Mouse (Mus musculus) right cerebral cortex, postnatal 25 days (tissue): ENCODE measurements around the gene Pim1.
"Not testable (repeated sequence)": the region's sequence is repeated elsewhere in the genome, so short reads cannot be mapped to it uniquely, and the experiment has no call there.

ENCODE experiments used
- DNase-seq: peaks from one replicate; pipeline ENCODE4 v3.0.0; 2022

Pim1 gene

DNA sequence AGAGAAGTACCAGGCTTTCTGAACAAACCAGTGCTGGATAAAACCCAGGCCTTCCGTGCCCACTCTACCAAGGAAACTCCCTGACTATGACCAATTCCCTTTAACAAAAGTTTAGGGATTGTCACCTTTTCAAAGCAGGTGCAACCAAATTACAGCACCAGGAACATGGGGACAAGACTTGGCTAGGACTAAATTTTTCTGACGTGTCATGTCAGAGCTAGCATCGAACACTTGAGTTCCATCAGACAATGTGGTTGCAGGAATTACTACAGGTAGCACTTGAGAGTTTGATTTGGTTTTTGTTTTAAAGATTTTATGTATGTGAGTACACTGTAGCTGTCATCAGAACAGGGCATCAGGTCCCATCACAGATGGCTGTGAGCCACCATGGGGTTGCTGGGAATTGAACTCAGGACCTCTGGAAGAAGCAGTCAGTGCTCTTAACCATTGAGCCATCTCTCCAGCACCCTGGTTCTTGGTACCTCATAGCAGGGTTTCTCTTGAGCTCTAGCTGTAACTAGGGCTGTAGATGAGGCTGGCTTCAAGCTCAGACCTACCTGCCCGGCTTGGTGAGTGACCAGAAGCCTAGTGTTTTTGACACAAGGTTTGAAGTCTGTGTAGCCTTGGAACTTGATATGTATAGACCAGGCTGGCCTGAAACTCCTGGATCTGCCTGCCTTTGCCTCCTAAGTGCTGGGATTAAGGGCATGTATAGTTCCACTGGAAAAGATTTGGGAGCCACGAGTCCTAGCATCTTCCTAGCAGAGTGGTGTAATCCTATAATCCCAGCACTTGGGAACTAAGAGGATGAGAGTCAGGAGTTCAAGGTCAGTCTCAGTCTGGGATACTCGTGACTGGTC lies 5.9 kb downstream of the Pim1 start:
- DNase-seq, result no peak

DNA sequence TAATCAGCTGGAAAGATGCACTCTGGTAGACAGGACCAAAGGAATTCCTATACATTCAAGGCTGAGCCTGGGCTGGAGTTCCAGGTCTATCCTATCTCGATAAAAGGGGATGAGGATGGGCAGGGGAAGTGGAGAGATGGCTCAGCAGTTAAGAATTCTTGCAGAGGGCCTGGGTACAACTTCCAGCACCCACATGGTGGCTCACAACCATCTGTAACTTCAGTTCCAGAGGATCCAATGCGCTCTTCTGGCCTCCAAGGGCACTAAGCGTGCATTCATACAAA lies 6.5 kb downstream of the Pim1 start:
- no peak for DNase-seq

DNA sequence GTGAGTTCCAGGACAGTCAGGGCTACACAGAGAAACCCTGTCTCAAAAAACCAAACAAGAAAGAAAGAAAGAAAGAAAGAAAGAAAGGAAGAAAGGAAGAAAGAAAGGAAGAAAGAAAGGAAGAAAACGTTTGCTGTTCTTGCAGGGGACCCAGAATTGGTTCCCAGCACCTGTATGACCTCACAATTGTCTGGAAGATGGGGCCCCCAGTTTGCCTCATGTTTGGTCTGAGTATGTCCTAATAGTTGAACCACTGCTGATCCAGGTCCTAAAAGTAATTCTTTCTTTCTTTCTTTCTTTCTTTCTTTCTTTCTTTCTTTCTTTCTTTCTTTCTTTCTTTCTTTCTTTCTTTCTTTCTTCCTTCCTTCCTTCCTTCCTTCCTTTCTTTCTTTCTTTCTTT lies 6.9 kb downstream of the Pim1 start:
- DNase-seq, result not testable (repeated sequence)

DNA sequence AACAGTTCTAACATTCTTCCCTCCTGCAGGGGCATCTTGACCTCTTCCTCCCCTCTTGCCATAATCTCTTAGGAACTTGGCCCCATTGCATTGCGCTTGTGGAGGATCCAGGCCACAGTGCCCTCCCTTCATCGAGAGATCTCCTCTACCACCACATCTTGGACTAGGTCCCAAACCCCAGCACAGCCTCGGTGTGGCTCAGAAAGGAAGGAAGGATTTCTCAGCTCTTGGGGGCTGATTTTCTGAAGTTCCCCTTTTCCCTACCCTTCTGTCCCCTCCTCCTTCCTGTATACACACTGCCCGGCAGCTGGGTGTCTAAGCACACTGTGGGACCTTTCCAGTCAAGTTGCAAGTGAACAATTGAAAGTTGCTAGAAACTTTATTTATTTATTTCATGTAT lies 7.5 kb downstream of the Pim1 start:
- DNase-seq, result no peak

DNA sequence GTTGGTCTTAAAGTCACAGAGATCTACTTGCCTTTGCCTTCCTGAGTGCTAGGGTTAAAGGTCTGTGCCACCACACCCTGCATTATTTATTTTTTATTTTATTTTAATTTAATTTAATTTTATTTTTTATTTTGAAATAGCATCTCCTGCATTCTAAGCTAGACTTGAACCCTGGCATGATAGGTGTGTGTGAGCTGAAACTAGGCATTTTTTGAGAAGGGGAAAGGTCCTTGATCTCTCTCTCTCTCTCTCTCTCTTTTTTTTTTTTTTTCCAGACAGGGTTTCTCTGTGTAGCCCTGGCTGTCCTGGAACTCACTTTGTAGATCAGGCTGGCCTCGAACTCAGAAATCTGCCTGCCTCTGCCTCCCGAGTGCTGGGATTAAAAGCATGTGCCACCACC lies 8.4 kb downstream of the Pim1 start:
- DNase-seq, result not testable (repeated sequence)

DNA sequence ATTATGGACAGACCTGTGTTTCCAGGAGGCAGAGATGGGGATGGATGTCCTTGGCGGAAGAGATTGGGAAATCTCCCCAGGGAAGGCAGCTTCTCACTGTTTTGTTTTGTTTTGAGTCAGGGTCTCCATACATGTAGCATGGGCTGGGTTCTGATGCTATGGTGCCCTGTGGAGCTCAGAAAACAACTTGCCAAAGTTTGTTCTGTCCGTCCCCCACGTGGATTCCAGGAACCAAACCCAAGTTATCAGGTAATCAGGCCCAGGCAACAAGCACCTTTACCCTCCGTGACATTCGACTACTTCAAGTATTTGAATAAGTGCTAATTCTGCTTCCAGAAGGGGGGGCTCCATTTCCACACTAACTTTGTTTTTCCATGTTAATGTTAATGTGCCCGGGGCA lies 9.0 kb downstream of the Pim1 start:
- DNase-seq, result no peak

DNA sequence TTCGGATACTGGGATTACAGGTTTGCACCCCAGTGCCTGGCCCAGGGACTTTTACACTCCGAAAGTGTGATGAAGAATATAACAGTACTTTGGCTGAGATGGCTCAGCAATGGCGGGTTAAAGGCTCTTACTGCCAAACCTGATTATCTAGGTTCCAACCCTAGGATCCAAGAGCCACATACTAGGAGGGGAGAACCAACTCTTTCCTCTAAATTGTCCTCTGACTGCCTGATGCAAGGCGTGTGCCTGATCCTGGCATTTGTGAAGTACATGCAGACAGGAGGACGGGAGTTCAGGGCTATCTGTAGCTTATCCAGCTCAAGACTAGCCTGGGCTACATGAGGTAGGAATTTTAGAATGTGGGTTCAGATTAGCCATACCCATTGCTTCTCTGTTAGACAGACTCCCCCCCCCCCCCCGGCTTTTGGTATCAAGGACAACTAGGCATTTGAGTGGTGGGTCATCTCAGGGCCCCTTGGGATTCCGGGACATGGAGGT lies 9.7 kb downstream of the Pim1 start:
- DNase-seq, result no peak

DNA sequence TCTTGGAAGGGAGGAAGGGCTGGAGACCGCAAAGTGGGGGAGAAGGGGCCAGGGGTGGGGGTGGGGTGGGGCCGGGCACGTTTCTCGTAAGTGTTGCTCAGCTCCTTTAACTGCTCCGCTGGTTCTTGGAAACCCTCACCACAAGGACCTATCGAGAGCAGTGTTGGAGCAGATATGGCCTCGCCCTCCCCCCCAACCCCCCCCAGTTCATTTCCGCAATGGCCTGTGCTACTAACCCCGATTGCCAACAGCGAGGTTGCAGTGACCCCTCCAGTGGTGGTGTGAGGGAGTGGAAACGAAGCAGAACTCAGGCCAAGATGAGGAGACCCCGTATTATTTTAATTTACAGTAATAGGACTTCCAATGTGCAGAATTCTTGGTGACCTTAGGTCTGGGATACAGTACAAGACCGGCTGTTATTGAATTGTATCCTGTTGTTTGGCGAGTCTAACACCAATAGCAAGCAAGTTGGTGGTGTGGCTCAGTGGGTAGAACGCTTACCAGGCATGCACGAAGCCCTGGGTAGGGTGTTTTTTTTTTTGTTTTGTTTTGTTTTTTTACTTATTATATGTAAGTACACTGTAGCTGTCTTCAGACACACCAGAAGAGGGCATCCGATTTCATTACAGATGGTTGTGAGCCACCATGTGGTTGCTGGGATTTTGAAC lies 10.4 kb downstream of the Pim1 start:
- no peak for DNase-seq

DNA sequence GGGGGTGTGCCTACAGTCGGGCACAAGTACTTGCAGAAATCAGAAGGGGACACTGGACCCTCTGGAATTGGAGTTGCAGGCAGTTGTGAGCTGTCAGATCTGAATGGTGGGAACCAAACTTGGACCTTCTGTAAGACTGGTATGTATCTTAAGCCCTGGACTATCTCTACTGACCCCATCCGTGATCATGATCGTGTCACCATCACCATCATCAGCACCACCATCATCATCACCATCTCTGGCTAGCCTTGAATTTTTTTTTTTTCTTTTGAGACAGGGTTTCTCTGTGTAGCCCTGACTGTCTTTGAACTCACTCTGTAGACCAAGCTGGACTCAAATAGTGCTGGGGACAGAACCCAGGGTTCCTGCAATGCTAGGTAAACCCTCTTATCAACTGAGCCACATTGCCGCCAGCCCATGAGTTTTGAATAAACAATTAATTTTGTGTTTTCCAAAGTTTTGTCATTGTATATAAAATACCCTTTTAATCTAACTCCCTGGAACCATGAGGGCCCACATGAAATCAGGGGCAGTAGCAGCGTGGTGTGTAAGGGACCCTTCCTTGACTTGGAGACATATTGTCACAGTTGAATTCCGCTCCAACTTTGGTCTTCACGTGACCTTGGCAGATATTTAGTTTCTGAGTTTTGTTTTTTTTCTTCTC lies 11.6 kb downstream of the Pim1 start:
- no peak for DNase-seq

DNA sequence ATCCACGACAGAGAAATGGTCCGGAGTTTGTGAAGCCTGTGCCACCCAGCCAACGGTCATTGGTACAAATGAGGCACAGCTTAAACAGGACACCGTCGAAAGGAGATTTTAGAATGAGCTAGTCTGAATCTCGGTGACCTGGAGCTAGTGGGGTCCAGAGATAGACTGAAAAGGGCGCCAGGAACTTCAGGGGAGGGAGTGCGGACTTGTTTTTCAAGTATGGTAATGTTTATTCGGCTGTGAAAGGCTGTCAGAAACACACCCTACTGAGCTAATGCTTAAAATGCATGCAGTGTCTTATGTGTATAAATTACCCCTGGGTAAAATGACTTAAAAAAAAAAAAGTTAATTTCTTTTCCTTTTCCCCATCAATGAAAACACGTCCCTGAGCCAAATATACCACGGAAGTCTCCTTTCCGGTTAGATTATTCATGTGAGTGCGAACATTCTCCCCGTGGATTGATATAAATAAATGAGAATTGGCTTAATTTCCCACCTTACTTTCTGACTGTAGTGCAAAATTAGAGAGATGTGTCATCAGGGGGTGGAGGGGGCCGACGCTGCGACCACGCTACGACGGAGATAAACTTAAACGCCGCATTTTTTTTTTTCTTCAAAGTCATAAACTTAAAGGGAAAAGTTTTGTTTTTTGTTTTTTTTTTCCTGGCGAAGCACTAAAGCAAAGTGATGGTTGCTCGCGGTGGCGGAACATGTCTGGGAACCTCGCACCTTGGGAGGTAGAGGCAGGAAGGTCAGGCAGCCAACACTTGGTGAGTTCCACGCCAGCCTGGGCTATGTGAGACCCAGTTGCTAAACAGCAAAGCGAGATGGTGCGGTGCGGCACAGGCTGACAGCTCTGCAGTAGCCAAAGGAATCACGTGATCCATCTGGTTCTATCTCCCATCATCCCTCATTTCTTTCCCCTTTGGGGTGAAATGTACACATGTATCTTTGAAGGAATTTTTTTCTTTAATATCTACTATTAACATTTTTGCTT lies 12.4 kb downstream of the Pim1 start:
- no peak for DNase-seq

DNA sequence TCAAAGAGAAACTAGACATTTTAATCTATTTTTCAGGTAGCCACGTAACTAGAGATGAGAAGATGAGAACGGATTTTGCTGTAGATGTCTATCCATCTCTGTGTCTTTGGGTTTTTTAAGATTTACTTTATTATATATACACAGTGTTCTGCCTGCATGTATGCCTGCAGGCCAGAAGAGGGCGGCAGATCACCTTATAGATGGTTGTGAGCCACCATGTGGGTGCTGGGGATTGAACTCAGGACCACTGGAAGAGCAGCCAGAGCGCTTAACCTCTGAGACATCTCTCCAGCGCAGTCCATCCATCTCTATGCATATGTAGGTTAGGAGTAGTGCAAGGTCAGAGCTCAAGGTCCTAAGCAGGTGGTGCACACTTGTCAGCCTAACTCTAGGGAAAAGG lies 13.1 kb downstream of the Pim1 start:
- no peak for DNase-seq

DNA sequence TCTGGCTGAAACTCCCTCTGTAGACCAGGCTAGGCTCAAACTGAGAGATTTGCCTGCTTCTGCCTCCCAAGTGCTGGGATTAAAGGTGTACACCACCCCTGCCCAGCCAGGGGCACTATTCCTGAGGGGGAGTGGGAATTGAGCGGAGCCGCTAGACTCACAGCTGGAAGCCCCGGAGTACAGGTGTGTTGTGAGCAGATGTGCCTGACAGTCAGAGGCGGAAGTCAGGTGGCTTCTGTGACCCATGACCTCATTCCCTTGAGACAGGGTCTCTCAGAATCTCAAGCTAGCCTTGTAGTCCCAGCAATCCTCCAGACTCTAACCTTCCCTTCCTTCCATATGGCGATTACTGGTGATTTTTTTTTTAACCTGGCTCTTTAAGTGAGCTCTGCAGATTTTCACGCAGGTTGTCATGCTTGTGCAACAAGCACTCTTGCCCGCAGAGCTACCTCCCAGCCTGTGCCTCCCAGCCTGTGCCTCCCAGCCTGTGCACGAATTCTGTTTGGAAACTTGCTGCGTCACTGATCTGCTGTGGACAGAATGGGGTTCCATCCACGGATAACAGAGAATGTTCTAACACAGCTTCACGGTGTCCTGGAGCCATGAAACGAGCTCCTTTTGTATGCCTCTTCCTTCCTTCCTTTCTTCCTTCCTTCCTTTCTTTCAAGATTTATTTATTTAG lies 18.5 kb downstream of the Pim1 start:
- no peak for DNase-seq

DNA sequence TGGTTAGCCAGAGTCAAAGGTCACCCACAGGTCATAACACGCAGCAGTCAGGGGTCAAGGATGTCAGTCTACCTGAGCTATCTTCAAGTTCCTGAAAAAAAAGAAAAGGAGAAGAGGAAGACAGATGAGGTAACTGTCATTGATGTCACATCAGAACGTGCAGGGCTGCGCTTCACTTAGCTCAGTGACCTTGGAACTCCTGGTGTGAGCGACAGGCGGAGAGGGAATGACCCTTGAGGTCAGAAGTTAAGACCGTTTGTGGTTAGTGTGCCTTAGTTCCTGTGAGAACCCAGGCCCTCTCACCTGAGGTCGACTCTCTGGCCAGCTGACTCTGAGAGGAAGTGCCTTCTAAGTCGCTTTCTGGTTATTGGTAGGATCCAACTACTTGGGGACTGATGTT lies 20.1 kb downstream of the Pim1 start:
- no peak for DNase-seq

DNA sequence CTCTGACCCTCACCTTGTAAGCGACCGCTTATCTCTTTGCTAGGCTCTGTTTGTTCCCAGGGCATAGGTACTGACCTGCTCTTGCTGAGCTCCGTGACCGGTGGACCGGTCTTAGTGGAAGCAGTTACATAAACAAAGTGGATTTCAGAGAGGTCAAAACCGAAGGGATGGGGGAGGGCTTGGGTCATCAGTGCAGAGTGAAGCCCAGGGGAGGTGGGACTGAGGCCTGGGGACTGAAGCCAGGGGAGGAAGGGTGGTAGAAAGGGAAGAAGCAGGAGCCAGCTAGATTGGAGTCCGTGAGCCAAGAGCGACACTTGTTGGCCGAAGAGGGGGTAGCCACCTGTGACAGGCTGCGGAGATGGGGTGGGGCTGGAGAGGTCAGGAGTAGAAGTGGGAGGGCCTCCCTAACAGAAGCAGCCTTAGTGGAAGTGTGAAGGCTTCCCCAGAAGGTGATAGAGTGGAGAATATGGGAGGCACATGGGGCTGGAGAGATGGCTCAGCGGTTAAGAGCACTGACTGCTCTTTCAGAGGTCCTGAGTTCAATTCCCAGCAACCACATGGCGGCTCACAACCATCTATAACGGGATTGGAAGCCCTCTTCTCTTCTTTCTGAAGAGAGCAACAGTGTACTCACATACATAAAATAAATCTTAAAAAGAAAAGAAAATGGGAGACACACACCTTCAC lies 22.6 kb downstream of the Pim1 start:
- no peak for DNase-seq

DNA sequence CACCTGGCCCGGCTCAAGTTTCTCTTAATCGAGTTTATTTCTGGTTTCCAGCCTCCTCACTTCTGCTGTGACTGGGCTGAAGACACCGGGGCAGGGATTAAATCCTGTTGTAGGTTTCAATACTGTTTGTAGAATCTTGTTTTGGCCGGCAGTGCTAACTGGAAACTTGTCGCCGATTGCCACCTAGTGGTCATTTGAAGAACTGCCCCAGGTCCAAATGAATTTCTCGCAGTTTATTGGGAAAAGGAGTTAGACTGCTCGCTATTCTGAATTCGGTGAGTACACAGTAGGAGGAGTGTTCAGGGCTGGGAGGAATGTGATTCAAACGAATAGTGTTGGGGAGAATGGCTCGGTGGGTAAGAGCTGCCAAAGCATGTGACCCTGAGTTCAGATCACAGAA lies 23.9 kb downstream of the Pim1 start:
- DNase-seq, result peak; percentile 71

DNA sequence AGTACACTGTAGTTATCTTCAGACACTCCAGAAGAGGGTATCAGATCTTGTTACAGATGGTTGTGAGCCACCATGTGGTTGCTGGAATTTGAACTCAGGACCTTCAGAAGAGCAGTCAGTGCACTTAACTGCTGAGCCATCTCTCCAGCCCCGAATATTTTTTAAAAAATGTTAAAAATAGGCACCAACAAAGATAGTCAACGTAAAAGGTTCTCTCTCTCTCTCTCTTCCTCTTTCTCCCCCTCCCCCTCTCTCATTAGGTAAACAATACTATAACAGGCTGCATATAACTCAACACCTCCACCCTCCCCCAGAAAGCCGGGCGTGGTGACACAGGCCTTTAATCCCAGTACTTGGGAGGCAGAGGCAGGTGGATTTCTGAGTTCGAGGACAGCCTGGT lies 28.1 kb downstream of the Pim1 start:
- not testable (repeated sequence) for DNase-seq

DNA sequence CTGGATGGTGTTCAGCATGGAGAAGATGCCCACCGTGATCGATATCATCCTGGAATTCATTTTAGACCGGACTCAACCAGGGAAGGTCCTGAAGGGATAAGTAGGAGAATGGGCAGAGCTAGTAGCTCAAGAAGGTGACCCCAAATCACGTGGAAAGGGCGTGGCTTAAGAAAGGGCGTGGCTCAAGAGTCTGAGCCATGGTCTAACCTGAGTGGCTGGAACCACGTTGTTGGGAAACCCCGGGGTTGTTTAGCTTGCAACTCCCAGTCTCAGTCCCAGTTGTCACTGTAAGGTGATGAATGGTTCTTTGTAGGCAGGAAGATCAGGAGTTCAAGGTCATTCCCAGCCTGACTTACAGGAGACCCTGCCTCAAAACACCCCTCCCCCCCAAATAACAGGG lies 29.2 kb downstream of the Pim1 start:
- DNase-seq, result no peak

DNA sequence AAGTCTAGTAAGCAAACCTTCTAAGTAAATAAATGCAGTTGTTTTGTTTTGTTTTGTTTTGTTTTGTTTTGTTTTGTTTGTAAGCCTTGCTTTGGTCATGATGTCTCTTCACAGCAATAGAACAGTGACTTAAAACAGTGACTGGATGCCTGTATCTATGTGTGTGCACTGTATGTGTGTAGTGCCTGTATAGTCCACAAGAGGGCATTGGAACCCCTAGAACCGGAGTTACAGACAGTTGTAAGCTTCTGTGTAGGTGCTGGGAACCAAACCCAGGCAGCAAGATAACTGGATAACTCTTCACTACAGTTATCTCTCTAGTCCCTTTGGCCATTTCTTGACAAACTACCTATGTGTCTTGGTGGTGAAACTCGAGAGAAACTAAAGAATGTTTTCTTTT lies 35.1 kb downstream of the Pim1 start:
- DNase-seq, result no peak

DNA sequence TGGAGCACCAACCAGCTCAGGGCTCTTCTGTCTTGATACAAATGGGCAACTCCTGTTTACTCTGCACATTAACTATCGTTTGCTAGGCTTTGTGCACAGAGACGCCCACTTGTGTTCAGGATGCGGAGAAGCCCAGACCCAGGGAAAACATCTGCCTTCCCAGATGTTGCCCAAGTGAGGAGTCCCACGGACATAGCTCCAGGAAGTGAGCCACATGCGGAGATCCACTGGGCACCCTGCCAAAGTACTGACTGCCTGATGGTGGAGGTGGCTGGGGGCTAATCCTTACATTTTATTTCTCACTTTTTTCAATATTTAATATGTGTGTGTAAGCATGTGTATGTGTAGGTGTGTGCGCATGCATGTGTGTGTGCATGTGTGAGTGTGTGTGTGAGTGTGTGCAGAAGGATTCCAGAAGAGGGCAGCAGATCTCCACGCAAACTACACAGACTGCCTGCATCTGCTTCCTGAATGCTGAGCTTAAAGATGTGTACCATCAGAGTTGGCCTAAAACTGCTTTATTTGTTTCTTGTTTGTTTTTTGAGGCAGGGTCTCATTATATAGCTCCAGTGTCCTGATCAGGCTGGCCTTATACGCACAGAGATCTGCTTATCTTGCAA lies 38.1 kb downstream of the Pim1 start:
- no peak for DNase-seq

DNA sequence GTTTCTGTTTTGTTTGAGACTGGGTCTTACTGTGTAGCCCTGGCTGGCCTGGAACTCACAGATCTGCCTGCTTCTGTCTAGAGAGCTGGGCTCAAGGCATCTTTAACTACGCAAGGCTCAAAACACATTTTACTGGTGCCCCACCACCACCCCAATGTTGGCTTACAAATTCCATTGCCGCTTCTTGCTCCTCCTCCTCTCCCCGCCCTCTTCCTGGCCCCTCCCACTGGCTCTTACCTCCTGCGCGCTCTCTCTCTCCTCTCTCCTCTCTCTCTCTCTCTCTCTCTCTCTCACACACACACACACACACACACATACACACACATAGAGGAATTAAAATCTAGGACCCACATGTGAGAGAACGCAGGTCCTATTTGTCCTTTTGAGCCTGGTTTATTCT lies 40.0 kb downstream of the Pim1 start:
- DNase-seq, result no peak

DNA sequence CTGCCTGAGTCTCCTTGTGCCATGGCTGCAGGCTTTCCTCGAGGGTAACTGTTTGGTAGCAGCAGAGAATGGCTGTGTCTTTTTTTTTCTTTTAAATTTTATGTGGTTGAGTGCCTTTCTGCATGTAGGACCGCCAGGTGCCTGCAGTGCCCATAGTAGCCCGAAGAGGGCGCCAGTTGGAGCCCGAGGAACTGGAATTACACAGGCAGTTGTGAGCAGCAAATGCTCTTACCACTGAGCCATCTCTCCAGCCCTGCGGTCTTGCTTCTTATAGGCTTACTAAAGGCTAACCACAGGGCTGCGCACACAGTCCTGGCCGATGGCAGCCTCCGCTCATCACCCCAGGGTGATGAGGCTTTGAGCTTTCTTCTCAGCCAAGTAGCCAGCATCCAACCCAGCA lies 40.7 kb downstream of the Pim1 start:
- DNase-seq, result no peak
